Mouse (Mus musculus) T-helper 17 cell (primary cell): ENCODE measurements around the gene Trip13.

Source experiments
- in situ Hi-C, 2 experiments: fragments of 300-600 bp; cut with MboI, MseI; formaldehyde crosslinking; loops; 1 replicate in 1 of 2; 2 replicates in 1 of 2; pipeline ENCODE4 v1.15.1; 2025; ENCODE audit warnings: high pct_unique_total_duplicates in 2 of 2

Gene Trip13

GRCm38 (mm10) chr13:73892493-73893178 is 44.9 kb downstream of the Trip13 start:
- in situ Hi-C loops = loop anchor here in 1 of 2 experiments (5.0 to 25.0 kb wide), 2 partner anchors 40 to 1980 kb away; no protein-coding TSS in a partner anchor

DNA sequence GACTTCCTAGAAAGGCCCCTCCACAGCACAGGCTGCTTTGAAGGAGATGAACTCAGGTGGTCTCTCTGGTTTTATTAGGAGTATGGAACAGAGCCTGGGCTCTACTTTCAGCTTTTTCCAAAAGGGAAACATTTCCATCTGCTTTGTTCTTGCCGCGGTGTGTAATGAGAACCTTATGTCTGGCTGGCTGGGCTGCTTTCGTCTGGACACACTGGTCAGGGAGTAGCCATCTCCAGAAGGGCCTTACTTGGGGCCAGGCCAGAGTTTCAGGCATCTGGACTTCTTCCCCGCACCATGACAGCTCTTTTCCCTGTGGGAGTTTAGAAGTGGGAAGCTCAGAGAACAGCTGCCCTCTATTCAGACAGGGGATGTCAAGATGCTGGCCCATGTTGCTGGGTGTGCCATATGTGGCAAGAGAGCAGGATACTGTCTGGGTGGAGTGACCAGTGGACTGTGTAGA is 50.1 kb downstream of the Trip13 start:
- in situ Hi-C loops = loop anchor here in 1 of 2 experiments (25.0 kb wide), 1 partner anchor 1975 kb away; no protein-coding TSS in a partner anchor

DNA sequence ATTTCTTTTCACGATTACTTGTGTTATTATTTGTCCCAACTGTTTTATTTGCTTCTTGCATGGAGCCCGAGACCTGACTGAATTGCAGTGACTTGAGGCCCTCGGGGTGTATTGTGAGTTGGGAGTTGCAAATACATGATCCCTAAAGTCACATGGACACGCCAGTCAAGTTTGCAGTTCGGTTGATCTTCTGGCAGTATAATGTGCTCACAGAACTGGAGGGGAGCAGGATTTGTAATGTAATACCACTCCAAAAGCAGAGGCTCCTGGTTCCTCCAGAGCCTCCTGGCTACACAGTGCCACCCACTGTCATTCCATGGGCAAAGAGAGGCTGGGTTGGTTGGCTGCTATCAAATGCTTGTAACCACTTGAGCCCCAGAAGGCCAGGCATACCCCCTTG is 51.0 kb downstream of the Trip13 start:
- in situ Hi-C loops = loop anchor here in 1 of 2 experiments (25.0 kb wide), 1 partner anchor 1974 kb away; no protein-coding TSS in a partner anchor

DNA sequence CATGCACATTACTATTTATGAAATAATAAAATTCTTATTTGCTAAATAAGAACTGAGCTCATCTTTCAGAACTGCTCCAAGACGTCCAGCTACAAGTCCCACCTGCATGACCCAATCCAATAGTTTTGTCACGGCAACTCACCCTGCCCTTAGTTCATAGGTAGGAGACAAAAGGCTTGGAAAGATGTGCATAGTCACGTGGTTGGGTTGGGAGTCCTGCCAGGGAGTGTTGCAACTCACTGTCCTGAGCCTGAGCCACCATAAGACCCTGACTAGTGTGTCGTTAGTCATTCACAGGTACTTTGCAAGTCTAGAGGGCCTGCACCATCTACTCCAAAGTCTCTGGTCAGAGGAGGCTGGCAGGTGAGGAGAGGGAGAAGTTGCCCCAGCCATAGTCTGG is 51.5 kb downstream of the Trip13 start:
- in situ Hi-C loops = loop anchor here in 1 of 2 experiments (25.0 kb wide), 1 partner anchor 1974 kb away; no protein-coding TSS in a partner anchor

GRCm38 (mm10) chr13:73885656-73886055 is 51.9 kb downstream of the Trip13 start:
- in situ Hi-C loops = loop anchor here in 1 of 2 experiments (25.0 kb wide), 1 partner anchor 1973 kb away; no protein-coding TSS in a partner anchor

DNA sequence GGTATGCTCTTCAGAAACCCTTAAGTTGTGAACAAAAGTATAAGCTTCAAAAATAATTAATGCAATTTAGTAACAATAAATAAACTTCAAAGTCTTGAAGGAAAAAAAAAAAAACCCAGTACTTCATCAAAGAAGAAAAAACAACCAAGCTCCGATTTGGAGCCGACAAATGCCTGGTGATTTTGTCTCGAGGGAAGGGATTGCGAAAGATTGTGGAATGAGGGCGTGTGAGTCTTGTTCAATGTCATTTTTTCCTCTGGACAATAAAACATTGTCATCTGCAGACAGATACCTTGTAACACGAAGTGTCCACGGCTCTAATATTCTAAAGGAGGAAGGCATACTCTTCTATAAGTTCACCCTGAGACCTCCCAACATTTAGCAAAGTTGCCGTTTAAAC is 56.2 kb downstream of the Trip13 start:
- in situ Hi-C loops = loop anchor here in 1 of 2 experiments (25.0 kb wide), 1 partner anchor 1969 kb away; no protein-coding TSS in a partner anchor

GRCm38 (mm10) chr13:73879824-73880223 is 57.8 kb downstream of the Trip13 start:
- in situ Hi-C loops = loop anchor here in 1 of 2 experiments (25.0 kb wide), 1 partner anchor 1968 kb away; no protein-coding TSS in a partner anchor

GRCm38 (mm10) chr13:73872159-73872558 is 65.4 kb downstream of the Trip13 start:
- in situ Hi-C loops = no loop called here
